Mouse (Mus musculus): Measurements from ENCODE around the gene Atrip. TPM values are rescaled to one million over a fixed set of nuclear protein-coding genes. Genes with fewer than 3 reads are reported as not detected.

Atrip gene
- total RNA-seq, 2 experiments from 2014 or later = 9.5 to 9.7 TPM

- ATAC-seq (ENCODE audit: poor library complexity, severe bottlenecking) = no peak
Measured at GRCm38 (mm10) chr9:109098366-109098765, 24.4 kb upstream of the Atrip start.

- ATAC-seq (ENCODE audit: poor library complexity, severe bottlenecking) = no peak
Measured at GRCm38 (mm10) chr9:109097831-109098230, 23.9 kb upstream of the Atrip start.

GRCm38 (mm10) chr9:109097291-109097690 is 23.4 kb upstream of the Atrip start:
- no peak for ATAC-seq (ENCODE audit: poor library complexity, severe bottlenecking)

- no peak for ATAC-seq (ENCODE audit: poor library complexity, severe bottlenecking)
Measured at GRCm38 (mm10) chr9:109096856-109097255, 22.9 kb upstream of the Atrip start.

- no peak for ATAC-seq (ENCODE audit: poor library complexity, severe bottlenecking)
Measured at GRCm38 (mm10) chr9:109096251-109096661, 22.3 kb upstream of the Atrip start.

- ATAC-seq (ENCODE audit: poor library complexity, severe bottlenecking) = peak; percentile 51
Measured at GRCm38 (mm10) chr9:109095137-109095982, 21.4 kb upstream of the Atrip start, which contains the start of gene Plxnb1. Gene Plxnb1, plus strand, starts transcription at chr9:109095389.

GRCm38 (mm10) chr9:109094553-109095136 is 20.7 kb upstream of the Atrip start:
- ATAC-seq (ENCODE audit: poor library complexity, severe bottlenecking) = 0 out of 2 replicates have a peak, but pooled peaks have one; percentile 5

GRCm38 (mm10) chr9:109093786-109094552 is 20.0 kb upstream of the Atrip start:
- ATAC-seq (ENCODE audit: poor library complexity, severe bottlenecking) = no peak

- ATAC-seq (ENCODE audit: poor library complexity, severe bottlenecking) = no peak
Measured at GRCm38 (mm10) chr9:109092799-109093198, 18.9 kb upstream of the Atrip start.

GRCm38 (mm10) chr9:109091802-109092201 is 17.9 kb upstream of the Atrip start:
- ATAC-seq (ENCODE audit: poor library complexity, severe bottlenecking) = no peak

GRCm38 (mm10) chr9:109090446-109090845 is 16.5 kb upstream of the Atrip start:
- no peak for ATAC-seq (ENCODE audit: poor library complexity, severe bottlenecking)

- ATAC-seq (ENCODE audit: poor library complexity, severe bottlenecking) = peak; percentile 72
Measured at GRCm38 (mm10) chr9:109087987-109088386, 14.1 kb upstream of the Atrip start.

- no peak for ATAC-seq (ENCODE audit: poor library complexity, severe bottlenecking)
Measured at GRCm38 (mm10) chr9:109084922-109085321, 11.0 kb upstream of the Atrip start.

GRCm38 (mm10) chr9:109082124-109082800 is 8.3 kb upstream of the Atrip start, which contains the start of the genes Ccdc51 and Tma7:
Gene Ccdc51, plus strand, starts transcription at chr9:109082493.
Gene Tma7, minus strand, starts transcription at chr9:109082587.
- peak; percentile 99 for ATAC-seq (ENCODE audit: poor library complexity, severe bottlenecking)

- no peak for ATAC-seq (ENCODE audit: poor library complexity, severe bottlenecking)
Measured at GRCm38 (mm10) chr9:109081749-109082123, 7.8 kb upstream of the Atrip start.

- ATAC-seq (ENCODE audit: poor library complexity, severe bottlenecking) = no peak
Measured at GRCm38 (mm10) chr9:109080516-109080915, 6.6 kb upstream of the Atrip start.

- ATAC-seq (ENCODE audit: poor library complexity, severe bottlenecking) = no peak
Measured at GRCm38 (mm10) chr9:109068095-109068735, 5.7 kb downstream of the Atrip start.

- no peak for ATAC-seq (ENCODE audit: poor library complexity, severe bottlenecking)
Measured at GRCm38 (mm10) chr9:109060898-109061295, 13.0 kb downstream of the Atrip start.

GRCm38 (mm10) chr9:109060184-109060897 is 13.6 kb downstream of the Atrip start:
- ATAC-seq (ENCODE audit: poor library complexity, severe bottlenecking) = no peak
